Mouse (Mus musculus) adrenal gland, adult 8-10 months (tissue): ENCODE data around the gene Hist1h3f. TPM values are rescaled to one million over a fixed set of nuclear protein-coding genes. Genes with fewer than 3 reads are reported as not detected.

ENCODE experiments used
- DNase-seq: peaks from one replicate; pipeline ENCODE4 v3.0.0; 2022
- total RNA-seq, 4 experiments: library from RNA; stranded (reverse); gene quantifications; 2 replicates each; pipeline ENCODE4 v1.2.4; 2022

Hist1h3f gene
- total RNA-seq, 4 experiments from 2014 or later = 16.8 to 22.6 (median 20.7) TPM

DNA sequence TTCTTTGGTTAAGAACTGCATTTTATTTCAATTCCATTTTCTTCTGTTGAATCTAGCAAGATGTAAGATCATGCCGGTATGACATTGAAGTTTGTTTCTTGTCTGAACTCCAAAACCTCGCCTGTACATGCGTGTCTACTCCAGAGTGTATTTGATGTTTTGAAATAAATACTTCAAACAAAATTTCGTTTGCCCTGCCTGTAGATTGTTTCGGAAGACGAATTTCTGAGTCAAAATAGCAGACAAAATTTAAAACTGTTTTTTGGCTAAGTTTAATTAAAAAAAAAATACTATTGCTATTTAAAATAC is 25.6 kb upstream of the Hist1h3f start:
- no peak for DNase-seq

- DNase-seq = peak; percentile 70
These were observed 25.0 kb upstream of the Hist1h3f start for GRCm38 (mm10) chr13:23518885-23519284.

DNA sequence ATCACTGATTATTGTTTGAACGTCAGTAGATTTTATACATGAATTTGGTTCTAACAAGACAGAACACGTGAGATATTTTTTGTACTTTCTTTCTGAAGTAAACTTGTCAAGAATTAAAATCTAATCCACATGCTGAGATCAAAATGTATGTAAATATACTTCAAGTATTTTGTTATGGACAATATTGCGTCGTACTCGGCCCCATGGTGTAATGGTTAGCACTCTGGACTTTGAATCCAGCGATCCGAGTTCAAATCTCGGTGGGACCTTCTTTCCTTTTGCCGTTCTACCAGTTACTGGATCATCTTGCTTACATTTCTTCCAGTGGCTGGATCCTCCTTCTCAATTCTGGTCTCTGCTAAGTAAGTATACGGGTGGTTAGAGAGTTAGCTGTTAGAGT is 24.4 kb upstream of the Hist1h3f start:
- peak; percentile 77 for DNase-seq

DNA sequence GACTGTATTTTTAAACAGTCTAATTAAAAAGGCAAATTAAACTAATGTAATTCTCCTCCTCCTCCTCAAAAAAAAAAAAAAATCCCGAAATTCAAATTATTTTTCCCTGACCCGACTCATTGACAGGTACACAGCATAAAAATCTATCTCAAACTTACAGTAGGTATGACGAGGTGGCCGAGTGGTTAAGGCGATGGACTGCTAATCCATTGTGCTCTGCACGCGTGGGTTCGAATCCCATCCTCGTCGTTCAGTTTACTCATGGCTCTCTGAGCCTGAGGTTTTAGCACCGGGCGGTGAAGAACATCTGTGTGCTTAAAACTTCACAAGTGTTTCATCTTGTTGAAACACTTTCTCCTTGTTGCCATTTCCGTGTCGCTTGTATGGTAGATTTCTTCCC is 22.1 kb upstream of the Hist1h3f start:
- peak; percentile 77 for DNase-seq

DNA sequence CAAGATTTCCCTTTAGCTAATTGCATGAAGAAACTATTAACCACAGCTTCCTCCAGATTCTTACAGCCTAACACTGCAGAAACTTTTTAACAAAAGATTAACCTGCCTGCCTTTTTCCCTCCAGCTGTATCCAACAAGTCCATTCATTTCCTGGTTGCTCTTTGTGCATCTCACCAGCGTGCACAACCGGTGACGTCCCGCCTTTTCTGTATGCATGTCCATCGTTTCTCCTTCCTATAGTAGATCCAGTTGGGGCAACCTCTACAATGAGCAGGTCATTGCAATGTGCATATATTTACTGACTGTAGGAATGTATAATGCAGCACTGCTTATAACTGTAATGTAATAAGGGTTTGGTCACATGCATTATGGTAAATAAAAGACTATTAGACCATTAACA is 19.9 kb upstream of the Hist1h3f start:
- DNase-seq = no peak

DNA sequence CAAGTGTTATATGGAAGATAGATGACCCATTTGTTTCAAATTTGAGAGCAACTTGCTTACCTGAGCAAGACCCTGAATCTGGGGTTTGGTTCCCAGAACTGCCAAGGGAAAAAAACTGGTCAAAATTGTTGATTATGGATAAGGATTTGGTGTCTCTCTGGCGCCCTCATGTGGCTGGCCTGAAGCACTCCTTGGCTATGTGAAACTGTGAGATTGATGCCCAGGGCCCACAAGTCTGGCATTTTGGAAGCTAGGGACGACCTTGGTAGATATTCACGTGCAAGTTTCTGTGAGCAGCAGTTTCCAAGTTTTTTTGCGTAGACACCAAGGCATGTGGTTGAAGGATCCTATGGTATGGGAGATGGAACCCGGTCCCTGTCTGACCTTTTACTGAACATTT is 19.2 kb upstream of the Hist1h3f start:
- DNase-seq = peak; percentile 66

GRCm38 (mm10) chr13:23525901-23526300 is 18.0 kb upstream of the Hist1h3f start:
- no peak for DNase-seq

DNA sequence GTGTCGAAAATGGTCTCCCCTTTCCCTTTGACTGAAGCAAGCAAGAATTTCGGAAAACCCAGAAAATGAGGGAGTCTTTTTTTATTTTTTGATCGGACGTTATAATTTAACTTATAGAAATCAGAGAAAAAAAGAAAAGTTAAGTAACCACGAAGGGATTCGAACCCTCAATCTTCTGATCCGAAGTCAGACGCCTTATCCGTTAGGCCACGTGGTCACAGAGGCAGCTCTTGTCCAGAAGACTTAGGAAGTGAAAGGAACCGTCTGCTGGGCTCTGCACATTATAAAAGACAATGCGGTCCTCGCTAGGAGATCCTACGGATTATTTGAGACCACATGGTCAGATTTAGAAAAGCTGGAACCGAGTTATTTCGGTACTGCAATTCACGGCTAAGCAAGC is 17.5 kb upstream of the Hist1h3f start:
- DNase-seq = peak; percentile 88

- DNase-seq = no peak
These were observed 14.8 kb upstream of the Hist1h3f start for GRCm38 (mm10) chr13:23529005-23529404.

GRCm38 (mm10) chr13:23529480-23530165 is 14.2 kb upstream of the Hist1h3f start:
- DNase-seq = no peak

- peak; percentile 52 for DNase-seq
These were observed 13.5 kb upstream of the Hist1h3f start for GRCm38 (mm10) chr13:23530181-23530900.

DNA sequence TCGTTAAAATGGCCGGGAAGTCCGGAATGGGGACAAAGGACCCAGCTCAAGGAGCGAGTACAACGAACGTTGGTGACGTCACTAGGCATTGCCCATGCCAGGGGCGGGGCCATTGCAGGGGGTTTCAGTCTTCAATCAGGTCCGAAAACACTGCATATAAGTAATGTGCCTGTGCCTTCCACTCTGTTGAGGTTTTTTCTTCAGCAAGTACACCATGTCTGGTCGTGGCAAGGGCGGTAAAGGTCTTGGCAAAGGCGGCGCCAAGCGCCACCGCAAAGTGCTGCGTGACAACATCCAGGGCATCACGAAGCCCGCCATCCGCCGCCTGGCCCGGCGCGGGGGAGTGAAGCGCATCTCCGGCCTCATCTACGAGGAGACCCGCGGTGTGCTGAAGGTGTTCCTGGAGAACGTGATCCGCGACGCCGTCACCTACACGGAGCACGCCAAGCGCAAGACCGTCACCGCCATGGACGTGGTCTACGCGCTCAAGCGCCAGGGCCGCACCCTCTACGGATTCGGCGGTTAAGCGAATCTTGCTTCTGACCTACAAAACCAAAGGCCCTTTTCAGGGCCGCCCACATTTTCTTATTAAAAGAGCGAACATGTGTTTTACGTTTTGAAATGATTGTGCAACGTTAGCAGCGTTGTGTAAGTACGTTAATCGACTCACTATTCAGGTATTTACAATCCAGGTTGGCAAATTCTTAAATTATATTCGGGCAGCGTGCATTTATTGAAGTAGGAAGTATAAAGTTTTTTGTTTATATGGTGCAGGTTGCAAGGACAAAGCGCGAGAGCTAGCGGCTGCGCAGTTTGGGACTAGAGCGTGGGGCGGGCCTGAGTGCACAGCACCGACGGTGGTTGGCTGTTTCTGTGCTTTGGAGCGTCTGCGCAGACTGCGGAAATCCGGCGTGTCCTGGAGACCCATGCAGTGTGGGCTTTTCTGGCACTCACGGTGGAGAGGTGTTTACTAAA is 12.7 kb upstream of the Hist1h3f start, which contains the start of gene Hist1h4h:
Gene Hist1h4h (plus strand): TSS at position 150 of the 975 bp plus-strand sequence.
- peak; percentile 97 for DNase-seq

DNA sequence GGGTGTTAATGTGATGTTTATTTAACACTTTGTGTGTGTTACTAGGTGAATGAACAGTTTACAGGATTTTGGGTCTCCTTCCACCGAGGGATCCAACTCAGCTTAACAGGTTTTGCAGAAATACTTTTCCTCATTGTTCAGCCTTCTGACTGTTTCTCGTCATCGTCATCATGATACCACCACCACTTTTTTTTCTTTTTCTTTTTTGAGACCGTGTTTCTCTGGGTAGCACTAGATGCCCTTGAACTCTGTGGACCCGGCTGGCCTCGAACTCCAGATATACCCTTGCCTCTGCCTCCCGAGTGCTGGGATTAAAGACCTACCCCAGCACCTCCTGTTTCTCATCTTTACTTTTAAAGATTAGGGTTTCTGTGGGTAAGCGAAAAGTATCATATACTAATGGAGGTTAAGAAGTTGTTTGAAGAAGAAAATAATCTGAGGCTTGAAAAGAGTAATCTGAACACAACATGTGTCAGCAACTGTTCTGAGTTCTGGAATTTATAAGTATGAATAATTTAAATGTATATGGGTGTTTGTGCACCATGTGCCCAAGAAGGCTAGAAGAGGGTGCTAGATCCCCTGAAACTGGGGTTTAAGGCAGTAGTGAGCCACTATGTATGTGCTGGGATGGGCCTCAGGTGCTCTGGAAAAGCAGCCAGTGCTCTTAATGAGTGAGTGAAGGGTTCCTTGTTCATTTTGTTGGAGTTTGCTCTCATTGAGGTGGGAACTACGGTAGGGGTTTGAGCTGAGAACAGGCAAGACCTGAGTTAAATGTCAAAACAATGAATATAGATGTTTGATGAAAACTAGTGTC is 11.4 kb upstream of the Hist1h3f start:
- no peak for DNase-seq

- DNase-seq = peak; percentile 59
These were observed 10.1 kb upstream of the Hist1h3f start, which contains the start of gene Hist1h2af for GRCm38 (mm10) chr13:23533560-23534367. Hist1h2af (plus strand) TSS chr13:23533906.

DNA sequence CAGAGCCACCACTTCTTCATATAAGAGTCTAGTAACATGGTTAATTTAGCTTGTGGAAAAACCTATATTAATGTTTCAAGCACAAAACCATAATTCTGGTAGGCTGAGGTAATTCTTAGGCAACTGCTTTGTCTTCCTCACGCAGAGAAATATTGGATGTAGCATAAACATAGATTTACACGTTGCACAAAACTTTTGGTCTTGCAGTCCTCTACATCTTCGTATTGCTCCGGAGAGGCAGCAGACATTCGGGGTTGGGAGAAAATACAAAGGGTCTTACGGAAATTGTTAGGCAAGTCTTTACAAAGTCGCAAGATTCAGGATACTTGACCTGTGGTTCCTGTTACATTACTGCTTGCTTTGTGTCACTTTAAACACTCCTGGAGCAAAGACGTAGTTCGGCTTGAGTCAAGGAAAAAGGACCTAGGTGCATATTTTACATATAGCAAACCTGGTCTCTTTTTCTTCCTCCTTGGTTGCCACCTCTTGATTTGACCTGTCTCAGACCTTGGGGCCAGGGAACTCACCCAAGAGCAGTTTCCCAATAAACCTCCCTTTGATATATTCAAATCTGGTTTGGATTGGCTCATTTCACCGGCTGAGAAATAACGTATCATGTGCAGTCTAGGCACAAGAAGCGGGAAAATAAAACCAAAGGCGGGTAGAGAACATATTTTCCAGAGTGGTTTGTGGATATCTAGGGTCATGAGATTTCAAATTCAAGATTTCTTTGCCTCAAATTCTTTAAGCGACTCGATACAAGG is 9.3 kb upstream of the Hist1h3f start:
- no peak for DNase-seq

DNA sequence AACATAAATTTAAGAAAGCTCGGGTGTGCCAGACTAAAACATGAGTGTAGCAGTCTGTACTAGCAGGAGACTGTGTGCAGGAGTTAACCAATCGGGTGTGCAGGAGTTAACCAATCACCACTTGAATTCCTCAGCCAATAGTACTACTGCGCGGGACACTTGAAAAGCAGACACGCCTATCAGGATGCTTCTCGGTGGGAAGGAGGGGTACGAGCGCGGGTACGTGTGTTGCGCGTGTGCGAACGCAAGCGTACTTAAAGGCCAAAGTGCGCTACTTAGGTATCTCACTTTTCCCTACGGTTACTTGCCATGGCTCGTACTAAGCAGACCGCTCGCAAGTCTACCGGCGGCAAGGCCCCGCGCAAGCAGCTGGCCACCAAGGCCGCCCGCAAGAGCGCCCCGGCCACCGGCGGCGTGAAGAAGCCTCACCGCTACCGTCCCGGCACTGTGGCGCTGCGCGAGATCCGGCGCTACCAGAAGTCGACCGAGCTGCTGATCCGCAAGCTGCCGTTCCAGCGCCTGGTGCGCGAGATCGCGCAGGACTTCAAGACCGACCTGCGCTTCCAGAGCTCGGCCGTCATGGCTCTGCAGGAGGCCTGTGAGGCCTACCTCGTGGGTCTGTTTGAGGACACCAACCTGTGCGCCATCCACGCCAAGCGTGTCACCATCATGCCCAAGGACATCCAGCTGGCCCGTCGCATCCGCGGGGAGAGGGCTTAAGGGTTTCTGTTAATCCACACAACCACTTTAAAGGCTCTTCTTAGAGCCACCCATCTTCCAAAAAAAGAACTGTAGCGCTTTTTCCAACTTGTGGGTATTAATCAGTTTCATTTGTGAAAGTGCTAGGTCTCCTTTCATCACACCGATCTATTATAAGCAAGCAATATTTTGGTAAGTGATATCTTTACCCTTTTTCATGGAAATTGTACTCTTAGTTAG is 8.4 kb upstream of the Hist1h3f start, which contains the start of gene Hist1h3g:
Gene Hist1h3g (plus strand): TSS at position 286 of the 939 bp plus-strand sequence.
- peak; percentile 86 for DNase-seq

DNA sequence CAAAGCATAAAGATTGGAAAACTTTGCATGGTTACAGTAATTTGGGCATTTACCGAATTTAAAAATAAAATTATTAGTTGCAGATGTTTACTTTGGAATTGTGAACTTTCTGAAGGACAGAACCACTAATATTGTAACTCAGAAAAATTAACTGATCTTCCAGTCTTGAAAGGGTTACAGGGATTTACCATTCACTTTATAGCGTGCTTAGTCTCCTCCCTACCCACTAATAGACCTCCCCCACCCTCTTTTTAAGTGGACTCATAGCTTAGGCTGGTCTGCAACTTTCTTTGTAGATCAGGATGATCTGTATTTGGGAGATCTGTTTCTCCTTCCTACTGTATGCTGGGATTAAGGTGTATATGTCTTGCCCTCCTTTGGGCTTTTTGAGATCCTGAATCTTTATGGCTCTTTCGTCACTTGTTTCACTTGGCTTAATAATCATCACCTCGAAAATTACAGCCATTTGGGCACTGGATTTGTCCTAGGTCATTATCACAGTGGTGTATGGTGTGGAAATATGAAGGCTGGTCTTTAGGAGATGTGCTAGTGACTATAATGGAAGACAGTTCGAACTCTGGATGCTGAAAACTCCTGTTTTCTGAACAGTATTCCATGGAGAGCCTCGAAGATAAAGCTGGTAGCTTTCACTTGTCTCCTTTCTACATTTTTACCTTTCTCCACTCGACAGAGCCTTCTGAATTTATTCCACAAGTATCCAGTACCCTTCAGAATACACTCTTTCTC is 7.6 kb upstream of the Hist1h3f start:
- no peak for DNase-seq

DNA sequence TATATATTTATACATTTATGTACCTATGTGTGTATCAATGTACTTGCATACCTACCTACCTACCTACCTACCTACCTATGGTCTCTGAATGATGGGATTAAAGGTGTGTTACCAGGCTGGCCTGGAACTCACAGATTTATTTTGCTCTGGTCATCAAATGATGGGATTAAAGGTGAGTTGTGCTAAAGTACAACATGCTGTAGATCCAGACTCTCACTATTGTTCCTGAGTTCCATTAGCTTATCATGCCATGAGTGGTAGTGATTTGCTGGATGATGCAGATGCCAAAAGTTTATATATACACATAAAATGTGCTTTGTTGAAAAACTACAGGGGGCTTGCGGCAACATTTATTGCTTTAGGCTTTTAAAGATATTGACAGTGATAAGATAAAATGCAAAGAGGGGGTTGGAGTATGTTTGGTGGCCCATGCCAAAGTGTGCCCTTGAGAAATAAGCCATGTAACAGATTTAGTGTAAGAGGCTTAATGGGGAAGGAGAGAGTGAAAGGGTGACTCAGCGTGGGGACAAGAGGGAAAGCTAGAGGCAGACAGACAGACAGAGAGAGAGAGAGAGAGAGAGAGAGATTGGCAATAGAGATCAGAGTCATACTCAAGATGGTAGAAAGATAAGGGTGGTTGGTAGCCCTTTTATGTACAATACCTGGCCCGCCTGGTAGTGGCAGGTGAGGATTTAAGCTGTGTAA is 6.7 kb upstream of the Hist1h3f start:
- DNase-seq = no peak
